Mouse (Mus musculus) intestine, postnatal 0 days (tissue): ENCODE data around the gene Fads6. TPM values are rescaled to one million over a fixed set of nuclear protein-coding genes. Genes with fewer than 3 reads are reported as not detected.
A peak's percentile ranks its signal among the peaks of the same experiment; 100 is the strongest.

Experiments
- ATAC-seq: fragments of 200-750 bp; cut with Nextera tagmentation; 2 replicates; pipeline ENCODE4 v1.8.0; 2017; ENCODE audit warnings: mild to moderate bottlenecking, moderate TSS enrichment, moderate library complexity
- H3K27ac ChIP-seq: fragments of 300-500 bp; sonication (generic); 2 replicates; pipeline ENCODE4 v1.5.1; 2014; ENCODE audit warnings: mild to moderate bottlenecking, low read depth, low read length, moderate library complexity
- H3K27me3 ChIP-seq: fragments of 300-500 bp; sonication (generic); replicated peaks from 2 replicates; pipeline ENCODE4 v1.6.1; 2014; ENCODE audit warnings: low read length, mixed read lengths; ENCODE audit not compliant: control insufficient read depth, insufficient read depth
- H3K36me3 ChIP-seq: fragments of 300-500 bp; sonication (generic); 2 replicates; pipeline ENCODE4 v1.6.1; 2014; ENCODE audit warnings: mild to moderate bottlenecking, moderate library complexity; ENCODE audit not compliant: control insufficient read depth, insufficient read depth
- H3K4me1 ChIP-seq: fragments of 300-500 bp; sonication (generic); replicated peaks from 2 replicates; pipeline ENCODE4 v1.6.1; 2014; ENCODE audit warnings: antibody characterized with exemption, low read length, mixed read lengths; ENCODE audit not compliant: control insufficient read depth, insufficient read depth
- H3K4me2 ChIP-seq: fragments of 300-500 bp; sonication (generic); replicated peaks from 2 replicates; pipeline ENCODE4 v1.6.1; 2014; ENCODE audit warnings: low read depth, mild to moderate bottlenecking, moderate library complexity
- H3K4me3 ChIP-seq: fragments of 300-500 bp; sonication (generic); 2 replicates; pipeline ENCODE4 v1.5.1; 2014; ENCODE audit warnings: low read depth, low read length
- H3K9ac ChIP-seq: fragments of 300-500 bp; sonication (generic); 2 replicates; pipeline ENCODE4 v1.6.1; 2014; ENCODE audit warnings: mild to moderate bottlenecking, low read depth, low read length
- H3K9me3 ChIP-seq: fragments of 300-500 bp; sonication (generic); 2 replicates; pipeline ENCODE4 v1.6.1; 2016; ENCODE audit warnings: mixed run types; ENCODE audit not compliant: control insufficient read depth
- CTCF ChIP-seq: sonication (generic); IDR thresholded peaks from 2 replicates; pipeline ENCODE4 v1.5.1; 2016; ENCODE audit warnings: low read depth, mild to moderate bottlenecking, control low read depth, antibody characterized with exemption, moderate library complexity
- WGBS: fragments of 180-500 bp; shearing (Covaris S2); extraction: QIAGEN DNeasy Blood & Tissue Kit; methylation state at CpG from one replicate; pipeline ENCODE4 v1.1.7; 2014; 5-methylcytosine and 5-hydroxymethylcytosine counted together
- polyA plus RNA-seq: library from polyadenylated mRNA; unstranded; fragments of >200 nt; fragmentation: Nextera tagmentation; extraction: Ambion mirVana; gene quantifications from 2 replicates; pipeline ENCODE4 v1.2.1, GENCODE M21; 2015

Gene Fads6
- polyA plus RNA-seq, 1 experiment from 2014 or later: 0.26 TPM

GRCm38 (mm10) chr11:115296471-115297210 is 822 bp downstream of the Fads6 start:
- Histone ChIP-seq H3K9me3 (no peaks in the 10 kb centered on the region), H3K27me3 (no peaks in the 10 kb centered on the region), H3K4me1 (peaks cover 3% of the 10 kb centered on the region; the same call in 1 of the 2 replicates), H3K4me2 (peak overlapping the region; percentile 87), H3K9ac (no peak overlapping the region), H3K27ac (no peak overlapping the region), H3K36me3 (no peaks in the 10 kb centered on the region), H3K4me3 (peak overlapping the region; percentile 40)
- ATAC-seq: no peak
- WGBS: 47% methylated on average over 21 of the region's 21 CpGs
- no peak for TF ChIP-seq CTCF

DNA sequence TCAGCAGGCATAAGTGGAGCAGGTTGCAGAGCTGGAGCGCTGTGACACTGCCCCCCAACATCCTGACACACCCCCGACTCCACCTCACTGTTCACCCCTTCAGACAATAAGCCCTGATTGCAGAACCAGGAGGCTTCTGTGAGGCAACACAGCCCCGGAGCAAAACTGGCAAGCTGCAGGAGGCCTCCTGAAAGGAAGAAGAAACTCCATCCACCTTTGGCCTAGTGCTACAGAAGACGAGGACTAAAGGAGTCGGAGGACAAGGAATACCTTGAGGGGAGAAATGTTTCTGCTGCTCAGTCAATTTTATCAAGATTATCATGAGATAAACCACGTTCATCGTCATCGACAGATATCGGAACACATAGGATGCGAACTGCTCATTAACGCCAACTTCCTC is 1.5 kb downstream of the Fads6 start:
- no peak overlapping the region for H3K27ac ChIP-seq
- no peaks in the 10 kb centered on the region for H3K36me3 ChIP-seq
- 82% methylated on average over 11 of the region's 11 CpGs for WGBS
- no peak for TF ChIP-seq CTCF
- no peaks in the 10 kb centered on the region for H3K27me3 ChIP-seq
- peaks cover 3% of the 10 kb centered on the region; the same call in 1 of the 2 replicates for H3K4me1 ChIP-seq
- H3K4me2 ChIP-seq: no peak overlapping the region
- no peaks in the 10 kb centered on the region for H3K9me3 ChIP-seq
- H3K9ac ChIP-seq: no peak overlapping the region
- no peak for ATAC-seq
- H3K4me3 ChIP-seq: no peak overlapping the region

GRCm38 (mm10) chr11:115292631-115293375 is 4.7 kb downstream of the Fads6 start:
- peak; percentile 48; the same call in 1 of the 2 replicates for ATAC-seq
- WGBS: 37% methylated on average over 14 of the region's 14 CpGs

GRCm38 (mm10) chr11:115291503-115291902 is 6.0 kb downstream of the Fads6 start:
- Histone ChIP-seq H3K27me3 (no peaks in the 10 kb centered on the region), H3K4me1 (0 out of 2 replicates have a peak, but pooled peaks cover 3% of the 10 kb centered on the region), H3K4me3 (no peak overlapping the region), H3K36me3 (no peaks in the 10 kb centered on the region), H3K27ac (no peak overlapping the region), H3K9me3 (no peaks in the 10 kb centered on the region), H3K9ac (no peak overlapping the region), H3K4me2 (no peak overlapping the region)
- TF ChIP-seq CTCF: no peak
- ATAC-seq: no peak
- 73% methylated on average over 10 of the region's 10 CpGs for WGBS

More at GRCm38 (mm10) chr11:115292631-115293375, 4.7 kb downstream of the Fads6 start:
- Histone ChIP-seq H3K9ac (no peak overlapping the region), H3K4me3 (no peak overlapping the region), H3K9me3 (no peaks in the 10 kb centered on the region), H3K27me3 (no peaks in the 10 kb centered on the region), H3K4me2 (no peak overlapping the region), H3K27ac (peak overlapping the region; percentile 54; the same call in 1 of the 2 replicates), H3K4me1 (peaks cover 3% of the 10 kb centered on the region; the same call in 1 of the 2 replicates), H3K36me3 (no peaks in the 10 kb centered on the region)
- no peak for TF ChIP-seq CTCF

- TF ChIP-seq CTCF: no peak
- 51% methylated on average over 6 of the region's 6 CpGs for WGBS
- 0 out of 2 replicates have a peak, but pooled peaks cover 3% of the 10 kb centered on the region for H3K4me1 ChIP-seq
- no peak for ATAC-seq
- H3K9ac ChIP-seq: no peak overlapping the region
- no peak overlapping the region for H3K4me3 ChIP-seq
- H3K27me3 ChIP-seq: no peaks in the 10 kb centered on the region
- no peak overlapping the region for H3K4me2 ChIP-seq
- no peaks in the 10 kb centered on the region for H3K36me3 ChIP-seq
- H3K27ac ChIP-seq: no peak overlapping the region
- H3K9me3 ChIP-seq: no peaks in the 10 kb centered on the region
Observed at GRCm38 (mm10) chr11:115290919-115291318, 6.5 kb downstream of the Fads6 start.

DNA sequence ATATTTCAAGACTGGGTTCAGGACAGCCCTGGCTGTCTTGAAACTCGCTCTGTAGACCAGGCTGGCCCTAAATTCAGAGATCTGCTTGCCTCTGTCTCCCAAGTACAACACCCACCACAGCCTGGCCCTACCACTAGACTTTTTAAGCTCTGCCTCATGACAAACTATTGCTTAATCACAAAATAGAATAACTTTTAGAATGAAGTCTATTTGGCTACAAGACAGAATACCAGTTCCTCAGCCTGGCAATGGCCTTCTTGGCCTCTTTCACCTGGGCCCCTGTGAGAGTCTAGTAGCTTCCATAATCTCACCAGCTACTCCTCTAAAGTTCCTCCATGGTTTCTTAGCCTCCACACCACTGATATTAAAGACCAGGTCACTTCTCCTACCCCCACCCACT is 7.1 kb downstream of the Fads6 start:
- Histone ChIP-seq H3K27ac (no peak overlapping the region), H3K36me3 (no peaks in the 10 kb centered on the region), H3K9me3 (no peaks in the 10 kb centered on the region), H3K4me1 (0 out of 2 replicates have a peak, but pooled peaks cover 3% of the 10 kb centered on the region), H3K27me3 (no peaks in the 10 kb centered on the region), H3K4me2 (no peak overlapping the region), H3K9ac (no peak overlapping the region), H3K4me3 (no peak overlapping the region)
- 90% methylated on average over 1 of the region's 1 CpGs for WGBS
- TF ChIP-seq CTCF: no peak
- no peak for ATAC-seq
